Mouse (Mus musculus) cerebellum, adult 2 months (tissue): ENCODE results near the gene Wfikkn1. TPM values are rescaled to one million over a fixed set of nuclear protein-coding genes. Genes with fewer than 3 reads are reported as not detected.
A peak's percentile ranks its signal among the peaks of the same experiment; 100 is the strongest.

Source experiments
- DNase-seq, 2 experiments: peaks; one replicate each; pipeline ENCODE4 v3.0.0; 2021
- H3K27ac ChIP-seq: fragments of 200-500 bp; 2 replicates; pipeline ENCODE4 v1.5.1; 2012; ENCODE audit warnings: low read length, control low read depth, inconsistent platforms; ENCODE audit not compliant: insufficient read depth
- H3K27me3 ChIP-seq: fragments of 200-500 bp; 2 replicates; pipeline ENCODE4 v1.6.1; 2012; ENCODE audit warnings: inconsistent platforms, mild to moderate bottlenecking, low read length, moderate library complexity; ENCODE audit not compliant: control insufficient read depth, insufficient read depth
- H3K4me1 ChIP-seq: fragments of 200-500 bp; 2 replicates; pipeline ENCODE4 v1.6.1; 2011; ENCODE audit warnings: low read length; ENCODE audit not compliant: control insufficient read depth, insufficient read depth
- H3K4me3 ChIP-seq: fragments of 200-500 bp; replicated peaks from 2 replicates; pipeline ENCODE3; 2011; ENCODE audit warnings: mild to moderate bottlenecking, low read depth, low read length, control low read depth; ENCODE audit not compliant: insufficient read depth
- CTCF ChIP-seq: fragments of 200-500 bp; IDR thresholded peaks from 2 replicates; pipeline ENCODE4 v1.5.1; 2011; ENCODE audit warnings: low read depth, mild to moderate bottlenecking, control low read depth, low read length, moderate library complexity, borderline replicate concordance; ENCODE audit not compliant: insufficient read depth
- POLR2A ChIP-seq: fragments of 200-500 bp; IDR thresholded peaks from 2 replicates; pipeline ENCODE4 v1.6.1; 2011; ENCODE audit warnings: low read length, control low read depth, borderline replicate concordance; ENCODE audit not compliant: insufficient read depth
- WGBS: fragments of 180-500 bp; shearing (Covaris S2); methylation state at CpG from one replicate; pipeline ENCODE4 v1.1.7; 2018; 5-methylcytosine and 5-hydroxymethylcytosine counted together
- polyA plus RNA-seq: library from polyadenylated mRNA; depleted of rRNA; stranded (reverse); fragments of >200 nt; gene quantifications from 2 replicates; pipeline ENCODE4 v1.2.3, GENCODE M21; 2012

Wfikkn1 gene
- polyA plus RNA-seq, 1 experiment, result 1.1 TPM

- WGBS, result 46% methylated on average over 4 of the region's 4 CpGs
- Histone ChIP-seq H3K27ac (no peak overlapping the region), H3K4me1 (peaks cover 20% of the 10 kb centered on the region), H3K27me3 (no peaks in the 10 kb centered on the region), H3K4me3 (no peak overlapping the region)
- TF ChIP-seq CTCF (no peak), POLR2A (peak; percentile 13; the same call in 1 of the 2 replicates)
- peak in 1 of 2 experiments; percentile 26 for DNase-seq
These were observed 1.0 kb upstream of the Wfikkn1 start for GRCm38 (mm10) chr17:25881691-25882090.

GRCm38 (mm10) chr17:25880913-25881641, 419 bp upstream of the Wfikkn1 start:
- TF ChIP-seq CTCF (no peak), POLR2A (no peak)
- peak in 1 of 2 experiments; percentile 34 for DNase-seq
- Histone ChIP-seq H3K27ac (peak overlapping the region; percentile 43), H3K4me3 (no peak overlapping the region), H3K4me1 (peaks cover 24% of the 10 kb centered on the region), H3K27me3 (no peaks in the 10 kb centered on the region)
- 27% methylated on average over 5 of the region's 5 CpGs for WGBS

GRCm38 (mm10) chr17:25879750-25880149, 908 bp downstream of the Wfikkn1 start:
- TF ChIP-seq POLR2A, result no peak
- TF ChIP-seq CTCF, result no peak
- 17% methylated on average over 8 of the region's 8 CpGs for WGBS
- H3K27ac ChIP-seq, result peak overlapping the region; percentile 43; the same call in 1 of the 2 replicates
- H3K4me3 ChIP-seq, result no peak overlapping the region
- peak in 1 of 2 experiments; percentile 51 for DNase-seq
- peaks cover 24% of the 10 kb centered on the region for H3K4me1 ChIP-seq
- no peaks in the 10 kb centered on the region for H3K27me3 ChIP-seq

- 42% methylated on average over 4 of the region's 4 CpGs for WGBS
- TF ChIP-seq CTCF (peak; percentile 43; the same call in 1 of the 2 replicates), POLR2A (no peak)
- Histone ChIP-seq H3K27ac (no peak overlapping the region), H3K4me1 (peaks cover 28% of the 10 kb centered on the region), H3K4me3 (no peak overlapping the region), H3K27me3 (no peaks in the 10 kb centered on the region)
- no peak for DNase-seq
These were observed 1.4 kb downstream of the Wfikkn1 start for GRCm38 (mm10) chr17:25879261-25879660.

- Histone ChIP-seq H3K27ac (no peak overlapping the region), H3K4me3 (no peak overlapping the region), H3K4me1 (peaks cover 28% of the 10 kb centered on the region), H3K27me3 (no peaks in the 10 kb centered on the region)
- no peak for TF ChIP-seq POLR2A
- no peak for TF ChIP-seq CTCF
- DNase-seq, result no peak
- WGBS, result 75% methylated on average over 19 of the region's 19 CpGs
These were observed 2.0 kb downstream of the Wfikkn1 start for GRCm38 (mm10) chr17:25878611-25879180.

GRCm38 (mm10) chr17:25877741-25878610, 2.7 kb downstream of the Wfikkn1 start:
- Histone ChIP-seq H3K4me3 (no peak overlapping the region), H3K4me1 (peaks cover 28% of the 10 kb centered on the region), H3K27ac (no peak overlapping the region), H3K27me3 (no peaks in the 10 kb centered on the region)
- 82% methylated on average over 32 of the region's 32 CpGs for WGBS
- DNase-seq, result peak in 1 of 2 experiments; percentile 34
- TF ChIP-seq POLR2A (0 out of 2 replicates have a peak, but pooled peaks have one; percentile 12), CTCF (no peak)

- Histone ChIP-seq H3K4me3 (no peak overlapping the region), H3K27me3 (no peaks in the 10 kb centered on the region), H3K4me1 (peaks cover 28% of the 10 kb centered on the region), H3K27ac (no peak overlapping the region)
- TF ChIP-seq CTCF, result no peak
- no peak for TF ChIP-seq POLR2A
- 86% methylated on average over 3 of the region's 3 CpGs for WGBS
- DNase-seq, result no peak
These were observed 3.6 kb downstream of the Wfikkn1 start for GRCm38 (mm10) chr17:25877025-25877424.
